Mouse (Mus musculus): Measurements from ENCODE around the gene Fam186a.
A peak's percentile ranks its signal among the peaks of the same experiment; 100 is the strongest.
"Not testable (repeated sequence)": the region's sequence is repeated elsewhere in the genome, so short reads cannot be mapped to it uniquely, and the experiment has no call there.

GRCm38 (mm10) chr15:99909339-99909996, 57.4 kb downstream of the Fam186a start:
- peak; percentile 35; the same call in 1 of the 2 replicates for TF ChIP-seq CTCF (IDR thresholded peaks at IDR 0.05; ENCODE audit: insufficient read depth, low read length)
- TF ChIP-seq POLR2A (IDR thresholded peaks at IDR 0.05; ENCODE audit: borderline replicate concordance, extremely low read depth, low read depth, low read length) = not testable (repeated sequence)
